Comparison of ENCODE assay signal across 15 mouse cellular contexts in the genomic region with DNA sequence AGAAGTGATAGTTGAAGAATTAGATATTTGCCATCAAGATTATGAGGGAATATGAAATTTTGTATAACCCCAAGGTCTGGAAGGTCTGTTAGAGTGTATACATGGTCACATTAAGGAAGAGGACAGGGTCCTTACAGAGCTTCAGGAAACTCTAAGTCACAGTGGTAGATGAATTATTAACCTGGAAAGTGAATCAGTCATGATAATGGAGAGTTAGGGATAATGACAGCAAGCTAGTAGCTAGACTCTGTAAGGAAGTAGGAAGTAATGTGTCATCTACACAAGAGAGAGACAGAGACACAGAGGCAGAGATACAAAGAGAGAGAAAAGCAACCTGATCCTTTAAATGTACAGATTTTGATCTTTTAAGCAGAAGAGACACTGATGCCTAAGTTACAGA.
"Had no signal": no experiment of that assay in that cellular context is flagged by ENCODE, and none has a peak within 500 bp of the region (broad histone marks: within the 10 kb centered on the region; RNA-seq: fewer than 3 reads in every experiment).

No protein-coding gene starts in this region.

- H3K9ac ChIP-seq: neural tube, embryonic 15.5 days; stomach, embryonic 15.5 days had no signal

- H3K4me3 ChIP-seq: neural tube, embryonic 15.5 days; stomach, embryonic 15.5 days had no signal

- H3K9me3 ChIP-seq: neural tube, embryonic 15.5 days; stomach, embryonic 15.5 days had no signal

- H3K36me3 ChIP-seq: neural tube, embryonic 15.5 days; stomach, embryonic 15.5 days had no signal

- H3K27ac ChIP-seq: neural tube, embryonic 15.5 days; stomach, embryonic 15.5 days; stomach, postnatal 0 days had no signal

- H3K4me1 ChIP-seq: stomach, embryonic 15.5 days had no signal

- H3K27me3 ChIP-seq: neural tube, embryonic 15.5 days; stomach, embryonic 15.5 days had no signal

- DNase-seq: retina, postnatal 1 day; right cerebral cortex, adult 18-20 months; right cerebral cortex, postnatal 14 days; right cerebral cortex, postnatal 25 days; right cerebral cortex, postnatal 4 days; spleen, adult 18-20 months; thymus, adult 18-20 months; thymus, adult 2 months; thymus, postnatal 14 days; thymus, postnatal 25 days; thymus, postnatal 36 days; thymus, postnatal 4 days had no signal

- H3K4me2 ChIP-seq: neural tube, embryonic 15.5 days; stomach, embryonic 15.5 days had no signal
